Mouse (Mus musculus) granulocyte monocyte progenitor cell, adult 5-6 weeks (primary cell): Measurements from ENCODE around the gene Gm8926. TPM values are rescaled to one million over a fixed set of nuclear protein-coding genes. Genes with fewer than 3 reads are reported as not detected.
"Not testable (repeated sequence)": the region's sequence is repeated elsewhere in the genome, so short reads cannot be mapped to it uniquely, and the experiment has no call there.

ENCODE experiments used
- ATAC-seq: replicated peaks from 2 replicates; pipeline ENCODE4 v1.8.0; 2016; ENCODE audit warnings: mild to moderate bottlenecking, moderate TSS enrichment, inconsistent platforms; ENCODE audit not compliant: poor library complexity, severe bottlenecking
- total RNA-seq, 2 experiments: library from RNA; stranded (forward) in 1 of 2; stranded (reverse) in 1 of 2; fragments of 200-712, 200-1000 nt in 1 of 2; fragments of >200 nt in 1 of 2; fragmentation: Nextera tagmentation in 1 of 2; gene quantifications; 2 replicates each; pipeline ENCODE4 v1.2.3; 2014 to 2017

Gene Gm8926
- not detected in 2 replicates for total RNA-seq (2014; fragmentation: Nextera tagmentation)
- total RNA-seq (2017) = not detected in 2 replicates

- not testable (repeated sequence) for ATAC-seq
Measured at GRCm38 (mm10) chr5:11770248-11770647, at the start of gene Gm8926. TSS of gene Gm8926 (plus strand) at chr5:11770548.

Other genes starting within 250 kb of the Gm8926 start
- not detected in 2 replicates for gene Gm6460, start 175.6 kb upstream of the Gm8926 start, total RNA-seq (2014; fragmentation: Nextera tagmentation)
- not detected in 2 replicates for gene Gm6460, start 175.6 kb upstream of the Gm8926 start, total RNA-seq (2017)
- not detected in 2 replicates for gene Gm8922, start 88.6 kb upstream of the Gm8926 start, total RNA-seq (2014; fragmentation: Nextera tagmentation)
- not detected in 2 replicates for gene Gm8922, start 88.6 kb upstream of the Gm8926 start, total RNA-seq (2017)
- gene Gm6465, start 75.0 kb downstream of the Gm8926 start, total RNA-seq (2014; fragmentation: Nextera tagmentation) = not detected in 2 replicates
- not detected in 2 replicates for gene Gm6465, start 75.0 kb downstream of the Gm8926 start, total RNA-seq (2017)
- not detected in 2 replicates for gene 4933402N22Rik, start 147.5 kb downstream of the Gm8926 start, total RNA-seq (2014; fragmentation: Nextera tagmentation)
- not detected in 2 replicates for gene 4933402N22Rik, start 147.5 kb downstream of the Gm8926 start, total RNA-seq (2017)